Mouse (Mus musculus): ENCODE measurements around the gene Tas1r1. TPM values are rescaled to one million over a fixed set of nuclear protein-coding genes. Genes with fewer than 3 reads are reported as not detected.

Tas1r1 gene
- not detected for polyA plus RNA-seq (2014; fragmentation: Illumina TruSeq; extraction: RNeasy Lipid Tissue Mini Kit (QIAGEN cat#74804); ENCODE audit: low read depth, low replicate concordance)

GRCm38 (mm10) chr4:152038225-152038984, at the start of gene Tas1r1:
TSS of gene Tas1r1 (minus strand) at chr4:152038568.

GRCm38 (mm10) chr4:152072121-152072601, 33.8 kb upstream of the Tas1r1 start, which contains the start of gene Plekhg5:
TSS of gene Plekhg5 (plus strand) at chr4:152072498.

GRCm38 (mm10) chr4:152038985-152039830, 840 bp upstream of the Tas1r1 start, which contains the start of gene Nol9:
TSS of gene Nol9 (plus strand) at chr4:152039321.

GRCm38 (mm10) chr4:152027524-152027923, 10.8 kb downstream of the Tas1r1 start, which contains the start of gene Zbtb48:
TSS of gene Zbtb48 (minus strand) at chr4:152027671.

GRCm38 (mm10) chr4:152008622-152009075, 29.7 kb downstream of the Tas1r1 start, which contains the start of gene Klhl21:
TSS of gene Klhl21 (plus strand) at chr4:152008803.

GRCm38 (mm10) chr4:151996173-151996950, 42.0 kb downstream of the Tas1r1 start, which contains the start of gene Phf13:
TSS of gene Phf13 (minus strand) at chr4:151996258.

GRCm38 (mm10) chr4:151988342-151989109, 49.8 kb downstream of the Tas1r1 start, which contains the start of gene Thap3:
TSS of gene Thap3 (minus strand) at chr4:151988997.

Other genes starting within 250 kb of the Tas1r1 start
- 173 TPM for gene Camta1, start 176.7 kb downstream of the Tas1r1 start, polyA plus RNA-seq (2014; fragmentation: Illumina TruSeq; extraction: RNeasy Lipid Tissue Mini Kit (QIAGEN cat#74804); ENCODE audit: low read depth, low replicate concordance)
- gene Dnajc11, start 104.9 kb downstream of the Tas1r1 start, polyA plus RNA-seq (2014; fragmentation: Illumina TruSeq; extraction: RNeasy Lipid Tissue Mini Kit (QIAGEN cat#74804); ENCODE audit: low read depth, low replicate concordance) = 47.2 TPM
- gene Thap3, start 49.6 kb downstream of the Tas1r1 start, polyA plus RNA-seq (2014; fragmentation: Illumina TruSeq; extraction: RNeasy Lipid Tissue Mini Kit (QIAGEN cat#74804); ENCODE audit: low read depth, low replicate concordance) = 21.9 TPM
- 4.6 TPM for gene Phf13, start 42.3 kb downstream of the Tas1r1 start, polyA plus RNA-seq (2014; fragmentation: Illumina TruSeq; extraction: RNeasy Lipid Tissue Mini Kit (QIAGEN cat#74804); ENCODE audit: low read depth, low replicate concordance)
- 52.0 TPM for gene Klhl21, start 29.8 kb downstream of the Tas1r1 start, polyA plus RNA-seq (2014; fragmentation: Illumina TruSeq; extraction: RNeasy Lipid Tissue Mini Kit (QIAGEN cat#74804); ENCODE audit: low read depth, low replicate concordance)
- 7.9 TPM for gene Zbtb48, start 10.9 kb downstream of the Tas1r1 start, polyA plus RNA-seq (2014; fragmentation: Illumina TruSeq; extraction: RNeasy Lipid Tissue Mini Kit (QIAGEN cat#74804); ENCODE audit: low read depth, low replicate concordance)
- 8.8 TPM for gene Nol9, start 753 bp upstream of the Tas1r1 start, polyA plus RNA-seq (2014; fragmentation: Illumina TruSeq; extraction: RNeasy Lipid Tissue Mini Kit (QIAGEN cat#74804); ENCODE audit: low read depth, low replicate concordance)
- gene Plekhg5, start 33.9 kb upstream of the Tas1r1 start, polyA plus RNA-seq (2014; fragmentation: Illumina TruSeq; extraction: RNeasy Lipid Tissue Mini Kit (QIAGEN cat#74804); ENCODE audit: low read depth, low replicate concordance) = 13.4 TPM
- gene Tnfrsf25, start 77.4 kb upstream of the Tas1r1 start, polyA plus RNA-seq (2014; fragmentation: Illumina TruSeq; extraction: RNeasy Lipid Tissue Mini Kit (QIAGEN cat#74804); ENCODE audit: low read depth, low replicate concordance) = 2.9 TPM
- 3.5 TPM for gene Espn, start 113.8 kb upstream of the Tas1r1 start, polyA plus RNA-seq (2014; fragmentation: Illumina TruSeq; extraction: RNeasy Lipid Tissue Mini Kit (QIAGEN cat#74804); ENCODE audit: low read depth, low replicate concordance)
- gene Hes2, start 120.3 kb upstream of the Tas1r1 start, polyA plus RNA-seq (2014; fragmentation: Illumina TruSeq; extraction: RNeasy Lipid Tissue Mini Kit (QIAGEN cat#74804); ENCODE audit: low read depth, low replicate concordance) = not detected
- gene Acot7, start 139.6 kb upstream of the Tas1r1 start, polyA plus RNA-seq (2014; fragmentation: Illumina TruSeq; extraction: RNeasy Lipid Tissue Mini Kit (QIAGEN cat#74804); ENCODE audit: low read depth, low replicate concordance) = 86.4 TPM
- gene Gpr153, start 235.7 kb upstream of the Tas1r1 start, polyA plus RNA-seq (2014; fragmentation: Illumina TruSeq; extraction: RNeasy Lipid Tissue Mini Kit (QIAGEN cat#74804); ENCODE audit: low read depth, low replicate concordance) = 11.3 TPM

Measured in heart, adult 10 weeks (tissue).